Mouse (Mus musculus) liver, postnatal 0 days (tissue): ENCODE results near the gene Smim10l2a.
"Not testable (repeated sequence)": the region's sequence is repeated elsewhere in the genome, so short reads cannot be mapped to it uniquely, and the experiment has no call there.

Experiments used
- CTCF ChIP-seq: sonication (generic); IDR thresholded peaks from 2 replicates; pipeline ENCODE4 v1.5.1; 2016; ENCODE audit warnings: antibody characterized with exemption, low read depth
- EP300 ChIP-seq: IDR thresholded peaks from 2 replicates; pipeline ENCODE4 v1.6.1; 2016; ENCODE audit warnings: antibody characterized with exemption, low read depth, mild to moderate bottlenecking

- not testable (repeated sequence) for TF ChIP-seq CTCF, EP300
Observed at GRCm38 (mm10) chrX:56374431-56375128, at the start of gene Smim10l2a.
